Mouse (Mus musculus) hindbrain, embryonic 15.5 days (tissue): ENCODE results near the gene Adh1. TPM values are rescaled to one million over a fixed set of nuclear protein-coding genes. Genes with fewer than 3 reads are reported as not detected.

Experiments
- ATAC-seq: fragments of 200-750 bp; cut with Nextera tagmentation; 2 replicates; pipeline ENCODE4 v1.8.0; 2017; ENCODE audit warnings: low read depth, moderate number of reproducible peaks, moderate TSS enrichment; ENCODE audit not compliant: low FRiP score
- H3K27ac ChIP-seq: fragments of 300-500 bp; sonication (generic); replicated peaks from 2 replicates; pipeline ENCODE4 v1.5.1; 2015; ENCODE audit warnings: mild to moderate bottlenecking, inconsistent platforms
- H3K27me3 ChIP-seq: fragments of 300-500 bp; sonication (generic); 2 replicates; pipeline ENCODE4 v1.6.1; 2015; ENCODE audit warnings: control low read depth, inconsistent platforms
- H3K36me3 ChIP-seq: fragments of 300-500 bp; sonication (generic); 2 replicates; pipeline ENCODE4 v1.6.1; 2015; ENCODE audit warnings: control low read depth, inconsistent platforms
- H3K4me1 ChIP-seq: fragments of 300-500 bp; sonication (generic); replicated peaks from 2 replicates; pipeline ENCODE4 v1.6.1; 2015; ENCODE audit warnings: control low read depth, inconsistent platforms
- H3K4me2 ChIP-seq: fragments of 300-500 bp; sonication (generic); 2 replicates; pipeline ENCODE4 v1.6.1; 2015; ENCODE audit warnings: moderate library complexity, mild to moderate bottlenecking, inconsistent platforms
- H3K4me3 ChIP-seq: fragments of 300-500 bp; sonication (generic); 2 replicates; pipeline ENCODE4 v1.5.1; 2015; ENCODE audit warnings: mild to moderate bottlenecking, inconsistent platforms
- H3K9ac ChIP-seq: fragments of 300-500 bp; sonication (generic); 2 replicates; pipeline ENCODE4 v1.6.1; 2015; ENCODE audit warnings: inconsistent platforms
- H3K9me3 ChIP-seq: fragments of 300-500 bp; sonication (generic); 2 replicates; pipeline ENCODE4 v1.6.1; 2016; ENCODE audit warnings: control low read depth, inconsistent platforms
- WGBS: fragments of 180-500 bp; shearing (Covaris S2); methylation state at CpG from one replicate; pipeline ENCODE4 v1.1.7; 2015; 5-methylcytosine and 5-hydroxymethylcytosine counted together
- polyA plus RNA-seq: library from polyadenylated mRNA; unstranded; fragments of >200 nt; fragmentation: Nextera tagmentation; extraction: Ambion mirVana; gene quantifications from 2 replicates; pipeline ENCODE4 v1.2.1, GENCODE M21; 2015

The Adh1 gene
- polyA plus RNA-seq, 1 experiment from 2014 or later, result 1.3 TPM

DNA sequence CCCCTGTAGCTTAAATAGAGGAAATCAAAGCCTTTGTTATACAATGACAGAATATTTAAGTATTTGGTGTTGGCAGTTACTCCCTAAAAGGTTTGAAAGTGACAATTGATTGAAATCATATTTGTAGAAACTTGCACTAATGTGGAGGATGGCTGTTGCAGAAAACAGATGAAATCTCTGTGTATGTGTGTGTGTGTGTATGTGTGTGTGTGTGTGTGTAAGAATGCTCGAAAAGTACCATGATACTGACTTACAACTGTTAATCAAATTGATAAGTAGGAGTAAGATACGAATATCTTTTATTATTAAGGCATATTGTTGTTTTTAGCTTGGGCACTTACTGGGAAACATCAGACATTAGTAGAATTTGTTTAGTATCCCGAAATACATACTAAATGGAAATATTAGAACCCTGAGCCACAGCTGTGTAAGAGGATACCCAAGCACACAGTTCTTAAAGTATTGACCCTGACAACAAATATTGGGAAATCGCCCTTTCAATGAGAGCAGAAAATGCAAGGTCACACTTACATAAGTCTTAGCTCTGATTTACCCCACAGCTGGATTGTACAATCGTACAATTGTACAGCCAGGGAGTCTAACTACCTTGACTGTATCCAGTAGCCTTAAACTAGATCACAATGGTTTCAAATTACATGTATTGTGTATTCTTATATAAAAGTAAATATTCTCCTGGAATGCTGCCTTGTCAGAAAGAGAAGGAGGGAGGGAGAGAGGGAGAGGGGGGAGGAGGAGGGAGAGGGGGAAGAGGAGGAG lies 2.6 kb downstream of the Adh1 start:
- Histone ChIP-seq H3K4me2 (no peak overlapping the region), H3K9me3 (no peaks in the 10 kb centered on the region), H3K36me3 (no peaks in the 10 kb centered on the region), H3K9ac (no peak overlapping the region), H3K27me3 (no peaks in the 10 kb centered on the region), H3K27ac (no peak overlapping the region), H3K4me3 (no peak overlapping the region), H3K4me1 (no peaks in the 10 kb centered on the region)
- WGBS, result 87% methylated on average over 5 of the region's 5 CpGs
- no peak for ATAC-seq

DNA sequence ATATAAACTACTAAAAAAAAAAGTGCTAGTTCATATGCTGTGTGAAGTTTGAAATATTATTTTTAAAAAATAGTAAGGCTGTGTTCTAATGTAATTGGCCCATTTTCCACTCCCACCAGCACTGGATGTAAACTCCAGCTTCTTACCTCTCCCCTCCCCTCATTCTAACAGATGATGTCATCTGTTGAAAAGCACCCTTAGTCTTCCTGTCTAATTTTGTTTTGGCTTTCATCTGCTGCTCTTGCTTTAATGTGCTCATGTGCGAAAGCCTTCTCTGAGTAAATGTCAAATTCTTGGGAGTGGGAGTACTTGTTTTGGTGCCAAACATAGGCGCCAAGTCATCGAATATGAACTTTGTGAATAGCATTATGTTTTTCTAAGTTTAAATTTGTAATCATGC lies 3.9 kb downstream of the Adh1 start:
- no peak overlapping the region for H3K4me2 ChIP-seq
- 80% methylated on average over 3 of the region's 3 CpGs for WGBS
- no peak for ATAC-seq
- no peak overlapping the region for H3K27ac ChIP-seq
- H3K9me3 ChIP-seq, result no peaks in the 10 kb centered on the region
- no peak overlapping the region for H3K4me3 ChIP-seq
- H3K36me3 ChIP-seq, result no peaks in the 10 kb centered on the region
- no peaks in the 10 kb centered on the region for H3K27me3 ChIP-seq
- no peaks in the 10 kb centered on the region for H3K4me1 ChIP-seq
- H3K9ac ChIP-seq, result no peak overlapping the region

DNA sequence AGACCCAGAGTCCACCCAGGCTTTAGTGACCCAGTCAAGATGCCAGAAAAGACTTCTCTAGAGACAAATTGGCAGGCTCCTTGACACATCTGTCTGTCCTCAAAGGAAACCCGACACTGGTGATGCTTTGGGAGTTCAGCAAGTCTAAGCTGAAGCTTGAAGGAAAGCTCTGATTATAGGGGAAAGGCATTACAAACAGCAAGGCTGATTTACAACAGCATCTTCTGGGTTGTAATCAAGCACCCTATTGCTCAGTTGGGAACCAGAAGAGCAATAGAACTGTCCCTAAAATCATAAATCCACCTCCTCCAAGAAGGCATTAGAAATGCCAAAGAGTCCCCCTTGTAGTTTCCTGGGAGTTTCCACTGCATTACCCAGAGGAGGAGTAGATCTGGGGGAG lies 9.7 kb downstream of the Adh1 start:
- no peak overlapping the region for H3K4me2 ChIP-seq
- H3K4me3 ChIP-seq, result no peak overlapping the region
- no peak overlapping the region for H3K27ac ChIP-seq
- no peak overlapping the region for H3K9ac ChIP-seq
- no peaks in the 10 kb centered on the region for H3K27me3 ChIP-seq
- no peak for ATAC-seq
- no peaks in the 10 kb centered on the region for H3K36me3 ChIP-seq
- H3K4me1 ChIP-seq, result no peaks in the 10 kb centered on the region
- WGBS, result 46% methylated on average over 1 of the region's 1 CpGs
- H3K9me3 ChIP-seq, result no peaks in the 10 kb centered on the region

- no peak for ATAC-seq
- WGBS, result 92% methylated on average over 2 of the region's 2 CpGs
- Histone ChIP-seq H3K4me2 (no peak overlapping the region), H3K9me3 (no peaks in the 10 kb centered on the region), H3K4me1 (no peaks in the 10 kb centered on the region), H3K4me3 (no peak overlapping the region), H3K9ac (no peak overlapping the region), H3K36me3 (no peaks in the 10 kb centered on the region), H3K27ac (no peak overlapping the region), H3K27me3 (no peaks in the 10 kb centered on the region)
These were observed 10.5 kb downstream of the Adh1 start for GRCm38 (mm10) chr3:138271297-138271696.

DNA sequence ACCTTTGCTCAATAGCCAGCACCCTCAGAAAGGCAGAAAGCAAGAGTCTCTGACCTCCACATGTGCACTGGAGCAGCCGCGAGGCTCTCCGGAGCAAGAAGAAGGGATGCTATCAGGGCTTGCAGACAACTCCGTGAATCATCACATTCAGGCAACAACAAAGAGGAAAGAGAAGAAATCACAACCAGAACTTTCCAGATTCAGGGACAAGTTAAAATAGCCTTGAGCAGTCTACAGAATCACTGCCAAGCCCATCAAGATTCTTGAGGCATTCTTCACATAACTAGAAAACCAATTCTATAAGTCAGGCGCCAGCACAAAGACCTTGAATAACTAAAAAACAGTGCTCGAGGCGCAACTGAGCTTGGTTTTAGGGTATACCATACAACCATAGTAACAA lies 12.3 kb downstream of the Adh1 start:
- Histone ChIP-seq H3K27me3 (no peaks in the 10 kb centered on the region), H3K4me1 (no peaks in the 10 kb centered on the region), H3K36me3 (no peaks in the 10 kb centered on the region), H3K4me2 (no peak overlapping the region), H3K27ac (no peak overlapping the region), H3K4me3 (no peak overlapping the region), H3K9me3 (no peaks in the 10 kb centered on the region), H3K9ac (no peak overlapping the region)
- 93% methylated on average over 7 of the region's 7 CpGs for WGBS
- ATAC-seq, result no peak

DNA sequence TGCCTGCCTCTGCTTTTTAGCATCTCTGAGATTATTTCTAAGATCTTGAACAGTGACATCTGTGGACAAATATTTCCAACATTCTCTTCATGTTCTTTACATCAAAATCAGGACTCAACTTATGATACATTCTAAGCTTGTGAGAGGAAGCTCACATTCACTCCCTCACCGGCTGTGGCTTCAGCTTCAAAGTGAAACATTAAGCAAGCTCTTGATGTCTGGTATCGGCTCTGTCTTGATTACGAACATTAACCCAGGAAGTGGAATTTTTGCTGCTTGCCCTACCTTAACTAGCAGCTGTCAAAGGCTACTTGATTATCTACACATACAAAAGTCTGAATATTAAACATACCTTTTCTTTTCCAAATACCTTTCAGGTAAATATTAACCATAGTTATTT lies 14.3 kb downstream of the Adh1 start:
- Histone ChIP-seq H3K27ac (no peak overlapping the region), H3K9me3 (no peaks in the 10 kb centered on the region), H3K4me3 (no peak overlapping the region), H3K27me3 (no peaks in the 10 kb centered on the region), H3K36me3 (no peaks in the 10 kb centered on the region), H3K4me1 (no peaks in the 10 kb centered on the region), H3K9ac (no peak overlapping the region), H3K4me2 (no peak overlapping the region)
- no peak for ATAC-seq
- WGBS, result 91% methylated on average over 3 of the region's 3 CpGs

DNA sequence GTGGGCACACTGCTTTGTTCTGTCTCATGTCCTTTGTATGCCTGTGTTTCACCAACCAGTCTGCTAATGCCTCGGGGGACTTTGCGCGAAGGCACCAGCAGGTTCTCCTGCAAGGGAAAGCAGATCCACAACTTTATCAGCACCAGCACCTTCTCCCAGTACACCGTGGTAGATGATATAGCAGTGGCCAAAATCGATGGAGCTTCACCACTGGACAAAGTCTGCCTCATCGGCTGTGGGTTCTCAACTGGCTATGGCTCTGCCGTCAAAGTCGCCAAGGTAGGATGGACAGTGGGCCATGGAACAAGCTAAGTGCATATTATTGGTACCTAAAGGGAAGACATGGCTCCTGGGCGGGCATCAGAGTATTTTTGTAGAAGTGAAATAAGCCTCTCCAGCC lies 21.8 kb downstream of the Adh1 start:
- H3K4me3 ChIP-seq, result no peak overlapping the region
- no peak overlapping the region for H3K27ac ChIP-seq
- H3K36me3 ChIP-seq, result no peaks in the 10 kb centered on the region
- no peak overlapping the region for H3K9ac ChIP-seq
- WGBS, result 69% methylated on average over 9 of the region's 9 CpGs
- H3K4me2 ChIP-seq, result no peak overlapping the region
- H3K27me3 ChIP-seq, result no peaks in the 10 kb centered on the region
- no peaks in the 10 kb centered on the region for H3K9me3 ChIP-seq
- ATAC-seq, result no peak
- H3K4me1 ChIP-seq, result no peaks in the 10 kb centered on the region

DNA sequence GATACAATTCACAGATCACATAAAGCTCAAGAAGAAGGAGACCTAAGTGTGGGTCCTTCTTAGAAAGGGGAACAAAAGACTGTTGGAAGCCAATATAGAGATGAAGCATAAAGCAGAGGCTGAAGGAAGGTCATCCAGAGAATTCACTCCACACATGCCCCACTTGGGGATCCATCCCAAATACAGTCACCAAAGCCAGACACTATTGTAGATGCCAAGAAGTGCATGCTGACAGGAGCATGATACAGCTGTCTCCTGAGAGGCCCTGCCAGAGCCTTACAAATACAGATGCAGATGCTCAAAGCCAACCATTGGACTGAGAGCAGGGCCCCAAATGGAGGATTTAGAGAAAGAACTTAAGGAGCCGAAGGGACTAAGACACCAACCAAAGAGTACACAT lies 23.0 kb downstream of the Adh1 start:
- Histone ChIP-seq H3K9me3 (no peaks in the 10 kb centered on the region), H3K27me3 (no peaks in the 10 kb centered on the region), H3K27ac (no peak overlapping the region), H3K36me3 (no peaks in the 10 kb centered on the region), H3K4me2 (no peak overlapping the region), H3K9ac (no peak overlapping the region), H3K4me1 (no peaks in the 10 kb centered on the region), H3K4me3 (no peak overlapping the region)
- WGBS, result 100% methylated on average over 1 of the region's 1 CpGs
- ATAC-seq, result no peak

GRCm38 (mm10) chr3:138285986-138286385 lies 25.2 kb downstream of the Adh1 start:
- 87% methylated on average over 7 of the region's 7 CpGs for WGBS
- no peaks in the 10 kb centered on the region for H3K4me1 ChIP-seq
- H3K36me3 ChIP-seq, result no peaks in the 10 kb centered on the region
- H3K4me2 ChIP-seq, result no peak overlapping the region
- no peaks in the 10 kb centered on the region for H3K9me3 ChIP-seq
- no peaks in the 10 kb centered on the region for H3K27me3 ChIP-seq
- H3K4me3 ChIP-seq, result no peak overlapping the region
- H3K9ac ChIP-seq, result no peak overlapping the region
- H3K27ac ChIP-seq, result no peak overlapping the region
- ATAC-seq, result no peak

DNA sequence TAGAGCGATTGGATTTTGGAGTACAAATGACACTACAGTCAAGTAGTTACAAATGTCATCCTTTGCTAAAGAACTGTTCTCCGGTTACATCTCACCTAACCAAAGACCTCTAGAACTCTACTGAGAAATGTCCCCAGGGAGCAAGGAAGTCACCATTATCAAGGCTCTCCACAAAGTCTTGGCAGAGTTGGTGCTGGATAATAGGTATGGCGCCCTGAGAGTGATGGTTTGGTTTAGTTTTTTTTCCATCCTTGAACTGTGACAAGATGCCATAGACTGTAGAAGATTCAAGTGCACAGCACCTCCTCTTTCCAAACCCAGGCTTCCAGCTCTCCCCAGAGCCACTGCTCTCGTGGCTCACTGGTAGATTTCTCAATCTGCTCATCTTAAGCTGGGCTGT lies 26.9 kb downstream of the Adh1 start:
- H3K4me1 ChIP-seq, result no peaks in the 10 kb centered on the region
- no peaks in the 10 kb centered on the region for H3K9me3 ChIP-seq
- no peak for ATAC-seq
- H3K9ac ChIP-seq, result no peak overlapping the region
- WGBS, result 90% methylated on average over 4 of the region's 4 CpGs
- no peak overlapping the region for H3K4me2 ChIP-seq
- no peaks in the 10 kb centered on the region for H3K27me3 ChIP-seq
- no peaks in the 10 kb centered on the region for H3K36me3 ChIP-seq
- H3K4me3 ChIP-seq, result no peak overlapping the region
- H3K27ac ChIP-seq, result no peak overlapping the region

DNA sequence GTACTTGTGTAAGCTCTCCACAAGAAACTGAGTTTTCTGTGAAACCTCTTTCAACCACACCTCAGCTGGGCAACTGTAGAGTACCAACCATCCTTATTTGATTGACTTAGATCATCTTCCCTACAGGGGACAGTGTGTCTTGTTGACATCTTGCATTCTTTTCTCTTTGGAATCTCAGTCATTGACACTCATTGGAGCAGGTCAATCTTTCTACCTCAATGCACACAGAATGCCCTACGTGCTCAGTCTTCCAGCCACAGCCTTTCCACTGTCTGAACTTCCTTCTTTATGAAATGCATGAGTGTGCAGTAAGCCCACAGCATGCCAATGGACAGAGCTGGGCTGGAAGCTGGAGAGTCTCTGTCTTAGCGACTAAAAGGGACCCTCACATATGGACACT lies 29.9 kb downstream of the Adh1 start:
- no peaks in the 10 kb centered on the region for H3K4me1 ChIP-seq
- no peak overlapping the region for H3K9ac ChIP-seq
- H3K4me2 ChIP-seq, result no peak overlapping the region
- no peak overlapping the region for H3K27ac ChIP-seq
- H3K27me3 ChIP-seq, result no peaks in the 10 kb centered on the region
- ATAC-seq, result no peak
- WGBS, result 49% methylated on average over 2 of the region's 2 CpGs
- H3K36me3 ChIP-seq, result no peaks in the 10 kb centered on the region
- H3K9me3 ChIP-seq, result no peaks in the 10 kb centered on the region
- no peak overlapping the region for H3K4me3 ChIP-seq

DNA sequence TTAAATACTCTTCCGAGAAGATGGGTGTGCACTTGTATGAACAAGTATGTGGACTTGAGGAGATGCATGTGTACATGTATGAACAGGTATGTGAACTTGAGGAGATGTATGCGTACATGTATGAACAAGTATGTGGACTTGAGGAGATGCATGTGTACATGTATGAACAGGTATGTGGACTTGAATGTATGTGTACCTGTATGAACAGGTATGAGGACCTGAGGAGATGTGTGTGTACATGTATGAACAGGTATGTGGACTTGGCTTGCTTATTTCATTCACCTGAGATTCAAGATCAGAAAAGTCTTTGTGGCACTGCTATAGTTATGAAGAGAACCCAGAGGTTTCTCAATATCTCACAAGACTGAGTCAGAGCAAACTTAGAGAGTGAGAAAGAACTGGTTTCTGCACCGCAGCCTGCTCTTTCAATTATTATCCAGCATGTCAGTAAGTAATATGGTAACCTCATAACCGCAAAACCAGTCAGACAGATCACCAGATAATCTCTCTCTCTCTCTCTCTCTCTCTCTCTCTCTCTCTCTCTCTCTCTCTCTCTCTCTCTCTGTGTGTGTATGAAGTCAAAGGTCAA lies 30.8 kb downstream of the Adh1 start:
- Histone ChIP-seq H3K9me3 (no peaks in the 10 kb centered on the region), H3K36me3 (no peaks in the 10 kb centered on the region), H3K27me3 (no peaks in the 10 kb centered on the region), H3K4me2 (no peak overlapping the region), H3K4me3 (no peak overlapping the region), H3K9ac (no peak overlapping the region), H3K27ac (no peak overlapping the region), H3K4me1 (no peaks in the 10 kb centered on the region)
- ATAC-seq, result no peak
- 96% methylated on average over 4 of the region's 4 CpGs for WGBS
